7 mouse cellular contexts compared by ENCODE assay signal in genomic region chr5:125074571-125075171, GRCm38 (mm10).
DNase-seq lines count a peak whose midpoint lies in the region; ATAC-seq and TF ChIP-seq lines count a peak whose summit lies in the region.

No protein-coding gene starts in this region.

- WGBS in kidney, embryonic 14.5 days, result 52% methylated on average over 10 of the region's 10 CpGs
- WGBS in liver, postnatal 0 days (ENCODE audit: insufficient replicate concordance), result 50% methylated on average over 10 of the region's 10 CpGs

- no peaks in the 10 kb centered on the region for H3K9me3 ChIP-seq in kidney, embryonic 14.5 days (ENCODE audit: control insufficient read depth, low read length)
- no peaks in the 10 kb centered on the region for H3K9me3 ChIP-seq in liver, postnatal 0 days (ENCODE audit: low read length)

- H3K27ac ChIP-seq in kidney, embryonic 14.5 days (ENCODE audit: low read depth, low read length), result no peak overlapping the region
- peak overlapping the region; percentile 53 for H3K27ac ChIP-seq in embryonic fibroblast, embryonic 13.5 days (ENCODE audit: insufficient read depth, low read length)
- no peak overlapping the region for H3K27ac ChIP-seq in liver, postnatal 0 days (ENCODE audit: low read depth)

- no peak for TF ChIP-seq CTCF in embryonic fibroblast, embryonic 13.5 days (IDR thresholded peaks at IDR 0.05; ENCODE audit: borderline replicate concordance, insufficient read depth, low read length)
- peak; percentile 18; the same call in 1 of the 2 replicates for TF ChIP-seq CTCF in liver, postnatal 0 days (IDR thresholded peaks at IDR 0.05; ENCODE audit: low read depth)

- H3K4me2 ChIP-seq in kidney, embryonic 14.5 days (replicated peaks; ENCODE audit: low read depth, low read length), result no peak overlapping the region
- no peak overlapping the region for H3K4me2 ChIP-seq in liver, postnatal 0 days (ENCODE audit: low read depth, low read length)

- no peak overlapping the region for H3K9ac ChIP-seq in kidney, embryonic 14.5 days (ENCODE audit: low read depth, low read length)
- H3K9ac ChIP-seq in liver, postnatal 0 days (replicated peaks), result no peak overlapping the region

- peaks cover 36% of the 10 kb centered on the region for H3K4me1 ChIP-seq in kidney, embryonic 14.5 days (ENCODE audit: control insufficient read depth, insufficient read depth, low read length)
- H3K4me1 ChIP-seq in embryonic fibroblast, embryonic 13.5 days (ENCODE audit: control insufficient read depth, insufficient read depth, low read length), result peaks cover 33% of the 10 kb centered on the region
- H3K4me1 ChIP-seq in liver, postnatal 0 days (ENCODE audit: insufficient read depth), result peaks cover 26% of the 10 kb centered on the region

- TF ChIP-seq EP300 in liver, postnatal 0 days (IDR thresholded peaks at IDR 0.05; ENCODE audit: low read depth), result no peak

- H3K27me3 ChIP-seq in kidney, embryonic 14.5 days (ENCODE audit: control insufficient read depth, insufficient read depth, low read length), result no peaks in the 10 kb centered on the region
- no peaks in the 10 kb centered on the region for H3K27me3 ChIP-seq in liver, postnatal 0 days (ENCODE audit: insufficient read depth, low read length)

- ATAC-seq in kidney, embryonic 14.5 days (ENCODE audit: low FRiP score, low TSS enrichment), result no peak
- ATAC-seq in liver, postnatal 0 days, result peak; percentile 33

- no peak overlapping the region for H3K4me3 ChIP-seq in kidney, embryonic 14.5 days (ENCODE audit: low read length)
- H3K4me3 ChIP-seq in embryonic fibroblast, embryonic 13.5 days (ENCODE audit: insufficient read depth, low read length), result no peak overlapping the region
- H3K4me3 ChIP-seq in liver, postnatal 0 days (ENCODE audit: low read depth, low read length), result no peak overlapping the region

- peaks cover 51% of the 10 kb centered on the region for H3K36me3 ChIP-seq in kidney, embryonic 14.5 days (ENCODE audit: control insufficient read depth, insufficient read depth, low read length)
- H3K36me3 ChIP-seq in liver, postnatal 0 days (replicated peaks; ENCODE audit: insufficient read depth, low read length), result peaks cover 17% of the 10 kb centered on the region; the same call in 1 of the 2 replicates

- peak; percentile 53 for DNase-seq in kidney, adult 11 months
- peak; percentile 76 for DNase-seq in adipocyte (ENCODE audit: low spot score)
- DNase-seq in liver, postnatal 0 days, result peak; percentile 44
- no peak for DNase-seq in left cerebral cortex, adult 11 months (ENCODE audit: low spot score)
- DNase-seq in cerebellum, adult 8-10 months, result no peak

- TF ChIP-seq POLR2A in embryonic fibroblast, embryonic 13.5 days (IDR thresholded peaks at IDR 0.05; ENCODE audit: low read depth, low read length), result no peak

Comparison
In these comparisons a context has a peak if more than half of its experiments do, and no peak if none do; other contexts are left out.
1. DNase-seq: peak in kidney, adult 11 months (single experiment), adipocyte (single experiment) and liver, postnatal 0 days (single experiment); none in left cerebral cortex, adult 11 months (single experiment) and cerebellum, adult 8-10 months (single experiment).